Mouse (Mus musculus) midbrain, embryonic 15.5 days (tissue): Measurements from ENCODE around the gene Lipa. TPM values are rescaled to one million over a fixed set of nuclear protein-coding genes. Genes with fewer than 3 reads are reported as not detected.

Experiments used
- polyA plus RNA-seq: library from polyadenylated mRNA; unstranded; fragments of >200 nt; fragmentation: Nextera tagmentation; extraction: Ambion mirVana; gene quantifications from 2 replicates; pipeline ENCODE4 v1.2.1, GENCODE M21; 2015

Gene Lipa
- polyA plus RNA-seq, 1 experiment from 2014 or later: 24.0 TPM

Other genes with a start within 250 kb of the Lipa start
- gene Fas, start 236.8 kb downstream of the Lipa start, polyA plus RNA-seq: 0.44 and 1.0 TPM in 2 replicates
- 0.75 and 0.79 TPM in 2 replicates for gene Ch25h, start 52.3 kb downstream of the Lipa start, polyA plus RNA-seq
- gene Ifit2, start 23.2 kb upstream of the Lipa start, polyA plus RNA-seq: 6.8 and 7.2 TPM in 2 replicates
- gene Ifit3, start 56.1 kb upstream of the Lipa start, polyA plus RNA-seq: 1.9 and 3.5 TPM in 2 replicates
- gene Ifit1bl1, start 74.5 kb upstream of the Lipa start, polyA plus RNA-seq: 0.97 and 1.0 TPM in 2 replicates
- 0.26 and 0.37 TPM in 2 replicates for gene Ifit3b, start 80.5 kb upstream of the Lipa start, polyA plus RNA-seq
- gene Ifit1bl2, start 113.3 kb upstream of the Lipa start, polyA plus RNA-seq: 0.23 and 0.49 TPM in 2 replicates
- 0.46 and 0.78 TPM in 2 replicates for gene Ifit1, start 113.4 kb upstream of the Lipa start, polyA plus RNA-seq
- 3.5 and 3.8 TPM in 2 replicates for gene Slc16a12, start 219.8 kb upstream of the Lipa start, polyA plus RNA-seq